Mouse (Mus musculus) left cerebral cortex, adult 2 months (tissue): Measurements from ENCODE around the gene Tnfrsf8. TPM values are rescaled to one million over a fixed set of nuclear protein-coding genes. Genes with fewer than 3 reads are reported as not detected.
"Not testable (repeated sequence)": the region's sequence is repeated elsewhere in the genome, so short reads cannot be mapped to it uniquely, and the experiment has no call there.

Source experiments
- DNase-seq, 2 experiments: peaks; one replicate each; pipeline ENCODE4 v3.0.0; 2021 to 2022; ENCODE audit warnings: low spot score in 2 of 2, mixed read lengths in 1 of 2; ENCODE audit errors: extremely low spot score in 1 of 2
- H3K27ac ChIP-seq: fragments of 200-600 bp; 2 replicates; pipeline ENCODE4 v1.8.1; 2022
- H3K4me3 ChIP-seq: fragments of 200-600 bp; 2 replicates; pipeline ENCODE4 v1.8.1; 2022
- CTCF ChIP-seq: fragments of 200-600 bp; IDR thresholded peaks from 2 replicates; pipeline ENCODE4 v1.8.1; 2022; ENCODE audit warnings: antibody characterized with exemption, mild to moderate bottlenecking, moderate library complexity
- intact Hi-C: fragments of 180-260 bp; cut with DNase I; formaldehyde crosslinking; loops from one replicate; pipeline ENCODE4 v1.15.1; 2025
- total RNA-seq, 2 experiments: library from RNA; stranded (reverse); gene quantifications; 2 replicates each; pipeline ENCODE4 v1.2.3; 2021

Gene Tnfrsf8
- total RNA-seq, 2 experiments from 2014 or later: 0.91 to 1.5 TPM

DNA sequence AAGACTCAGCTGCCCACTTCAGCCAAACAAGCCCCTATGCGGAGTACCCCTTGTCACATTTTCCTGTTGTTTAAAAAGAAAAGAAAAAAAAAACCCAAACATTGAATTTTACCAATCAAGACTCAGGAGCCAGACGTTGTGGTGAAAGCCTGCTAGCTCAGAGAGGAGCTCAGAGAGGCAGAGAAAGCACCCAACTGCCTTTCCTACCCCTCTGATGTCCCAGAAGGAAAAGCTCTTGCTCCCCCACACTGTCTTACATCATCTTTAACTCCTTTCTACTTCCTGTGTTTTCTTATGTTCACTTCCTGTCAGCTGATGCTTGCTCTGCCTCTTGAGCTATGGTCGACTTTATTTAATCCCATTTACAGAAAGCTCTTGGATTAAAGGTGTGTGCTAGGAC, 8.7 kb upstream of the Tnfrsf8 start:
- Histone ChIP-seq H3K4me3 (no peak overlapping the region), H3K27ac (no peak overlapping the region)
- intact Hi-C loops: no loop called here
- no peak for TF ChIP-seq CTCF
- DNase-seq: no peak

DNA sequence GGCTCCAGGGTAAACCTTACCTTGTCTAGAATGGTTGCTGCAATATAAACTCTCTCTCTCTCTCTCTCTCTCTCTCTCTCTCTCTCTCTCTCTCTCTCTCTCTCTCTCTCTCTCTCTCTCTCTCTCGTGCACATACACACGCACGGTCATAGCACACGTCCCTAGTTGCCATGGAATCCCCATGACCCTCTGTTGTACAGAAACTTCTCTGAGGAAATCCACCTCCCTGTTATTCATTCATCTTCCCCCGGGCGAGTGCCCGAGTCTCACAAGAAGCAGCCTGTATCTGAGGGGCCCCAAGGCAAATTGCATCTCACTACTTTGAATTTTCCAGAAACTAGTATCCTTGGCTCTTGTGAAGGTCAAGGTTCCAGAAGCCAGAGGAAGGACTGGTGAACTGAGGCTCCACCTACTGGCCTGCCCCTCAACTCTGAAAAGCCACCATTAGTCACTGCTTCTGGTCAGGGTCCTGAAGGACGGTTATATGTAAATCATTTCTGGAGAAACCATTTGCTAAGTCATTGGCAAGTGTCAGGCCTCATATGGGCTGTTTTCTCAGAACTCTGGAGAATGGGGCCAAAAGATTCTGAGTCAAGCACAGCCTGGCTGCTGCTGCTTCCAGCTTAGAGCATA, 8.1 kb upstream of the Tnfrsf8 start:
- DNase-seq: no peak
- no peak for TF ChIP-seq CTCF
- intact Hi-C loops: no loop called here
- no peak overlapping the region for H3K4me3 ChIP-seq
- H3K27ac ChIP-seq: no peak overlapping the region

DNA sequence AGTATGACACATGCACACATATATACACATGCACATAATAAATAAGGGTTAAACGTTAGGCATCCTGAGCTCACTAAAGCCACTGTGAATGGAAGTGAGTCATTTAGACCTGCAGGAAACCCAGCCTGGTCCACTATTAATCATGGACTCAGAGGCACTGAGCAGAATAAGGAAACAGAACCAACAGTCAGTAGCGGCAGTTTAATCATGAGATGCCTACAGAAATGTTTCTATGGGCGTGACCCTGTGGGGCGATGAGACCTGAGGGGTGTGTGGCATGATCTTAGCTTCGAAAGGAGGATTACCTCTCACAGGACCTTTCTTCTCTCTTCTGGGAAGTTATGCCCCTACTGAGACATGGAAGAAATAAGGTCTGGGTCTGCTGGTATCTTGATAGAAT, 7.2 kb upstream of the Tnfrsf8 start:
- DNase-seq: no peak
- intact Hi-C loops: no loop called here
- TF ChIP-seq CTCF: no peak
- no peak overlapping the region for H3K27ac ChIP-seq
- H3K4me3 ChIP-seq: no peak overlapping the region

DNA sequence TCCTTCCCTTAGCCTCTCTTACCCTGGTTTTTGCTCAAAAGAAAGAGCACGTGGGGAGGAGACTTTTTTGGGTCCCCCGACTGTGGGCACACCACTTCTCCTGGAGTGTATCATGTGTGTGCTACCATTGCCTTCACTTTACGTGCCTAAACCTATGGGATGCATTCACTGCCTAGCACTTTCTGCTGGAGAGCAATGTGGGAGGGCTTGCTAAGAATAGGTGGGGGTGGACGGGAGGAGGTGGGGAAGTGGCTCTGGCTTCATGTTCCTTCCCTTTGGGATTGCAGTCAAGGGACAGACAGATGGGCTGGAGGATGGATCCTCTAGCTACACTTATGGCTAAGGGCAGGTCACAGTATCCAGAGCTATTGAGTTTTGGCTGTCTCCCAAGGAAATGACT, 5.7 kb upstream of the Tnfrsf8 start:
- Histone ChIP-seq H3K4me3 (no peak overlapping the region), H3K27ac (no peak overlapping the region)
- intact Hi-C loops: no loop called here
- no peak for TF ChIP-seq CTCF
- no peak for DNase-seq

DNA sequence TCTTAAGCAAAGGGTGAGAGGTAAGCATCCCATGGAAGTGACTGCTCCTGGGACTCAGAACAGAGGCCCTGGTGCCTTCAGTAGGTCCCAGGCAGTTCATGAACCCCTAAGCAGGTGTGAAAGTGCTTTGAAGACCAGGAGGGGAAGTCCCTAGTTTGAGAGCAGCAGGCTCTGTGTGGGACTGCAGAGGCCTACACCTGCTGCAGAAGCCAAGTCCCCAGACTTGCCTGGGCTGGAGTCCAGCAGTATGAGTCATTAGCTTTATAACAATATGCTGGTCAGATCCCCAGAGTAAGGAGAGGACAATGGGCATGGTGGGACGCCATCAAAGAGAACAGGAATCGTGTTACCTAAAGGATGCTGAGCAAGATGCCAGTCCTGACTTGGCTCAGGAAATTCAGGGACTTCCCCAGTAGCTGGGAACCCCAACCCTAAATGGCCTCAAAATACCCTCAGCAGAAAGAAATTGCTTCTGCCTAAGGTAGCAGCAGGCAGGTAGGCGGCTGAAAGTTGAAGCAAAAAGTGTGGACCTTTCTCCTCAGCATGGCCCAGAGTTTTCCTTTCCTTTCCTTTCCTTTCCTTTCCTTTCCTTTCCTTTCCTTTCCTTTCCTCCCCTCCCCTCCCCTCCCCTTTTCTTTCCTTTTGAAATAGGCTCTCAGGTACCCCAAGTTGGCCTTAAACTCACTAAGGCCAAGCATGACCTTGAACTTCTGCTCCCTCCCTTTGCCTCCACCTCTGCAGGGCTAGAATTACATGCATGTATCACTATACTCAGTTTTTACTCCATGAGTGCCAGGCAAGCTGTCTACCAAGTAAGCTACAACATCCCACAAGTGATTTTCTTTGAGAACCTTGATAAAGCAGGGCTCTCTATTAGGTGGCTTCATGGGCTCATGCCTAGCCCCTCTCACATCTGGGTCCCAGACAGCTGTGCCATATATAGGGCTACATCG, 4.6 kb upstream of the Tnfrsf8 start:
- H3K27ac ChIP-seq: no peak overlapping the region
- no peak for TF ChIP-seq CTCF
- peak in 1 of 2 experiments; percentile 66 for DNase-seq
- H3K4me3 ChIP-seq: no peak overlapping the region
- intact Hi-C loops: no loop called here

DNA sequence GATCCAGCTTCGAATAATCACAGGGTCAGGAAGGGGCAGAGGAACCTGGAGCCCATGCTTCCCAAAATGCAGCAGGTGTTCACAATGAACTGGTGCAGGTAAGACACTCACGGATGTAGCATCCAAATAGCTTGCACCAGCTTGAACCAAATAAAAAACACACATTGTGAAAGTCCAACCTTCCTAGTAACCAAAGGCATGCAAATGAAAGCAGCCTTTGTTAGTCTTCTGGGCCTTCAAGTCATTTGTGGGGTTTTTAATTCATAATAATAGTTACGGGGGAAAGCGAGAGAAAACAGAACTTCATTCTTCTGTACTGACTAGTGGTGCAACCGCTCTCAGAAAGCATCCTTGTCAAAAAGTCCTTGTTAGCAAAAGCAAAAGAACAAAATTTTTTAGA, 1.7 kb upstream of the Tnfrsf8 start:
- no peak for TF ChIP-seq CTCF
- Histone ChIP-seq H3K4me3 (no peak overlapping the region), H3K27ac (no peak overlapping the region)
- intact Hi-C loops: no loop called here
- DNase-seq: no peak

DNA sequence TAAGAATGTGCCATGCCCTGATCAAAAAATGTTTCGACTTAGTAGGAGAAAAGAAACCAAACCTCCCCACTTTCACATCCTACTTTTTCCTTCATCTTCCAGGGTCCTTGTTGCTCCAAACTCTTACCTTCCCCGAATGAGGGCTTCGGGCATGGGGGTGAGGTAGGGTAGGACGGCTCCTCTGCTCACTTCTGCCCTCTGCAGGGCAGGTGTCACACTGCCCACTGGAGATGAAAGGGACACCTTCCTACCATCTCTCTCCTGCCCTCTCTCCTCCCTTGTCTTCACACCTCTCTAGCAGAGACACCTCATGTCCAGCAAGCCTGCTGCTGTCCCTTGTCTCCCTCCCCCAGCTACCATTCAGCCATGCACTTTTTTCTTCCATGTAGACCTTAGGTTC, 998 bp downstream of the Tnfrsf8 start:
- TF ChIP-seq CTCF: no peak; the same call in 1 of the 2 replicates
- intact Hi-C loops: no loop called here
- Histone ChIP-seq H3K4me3 (no peak overlapping the region), H3K27ac (no peak overlapping the region)
- DNase-seq: no peak

DNA sequence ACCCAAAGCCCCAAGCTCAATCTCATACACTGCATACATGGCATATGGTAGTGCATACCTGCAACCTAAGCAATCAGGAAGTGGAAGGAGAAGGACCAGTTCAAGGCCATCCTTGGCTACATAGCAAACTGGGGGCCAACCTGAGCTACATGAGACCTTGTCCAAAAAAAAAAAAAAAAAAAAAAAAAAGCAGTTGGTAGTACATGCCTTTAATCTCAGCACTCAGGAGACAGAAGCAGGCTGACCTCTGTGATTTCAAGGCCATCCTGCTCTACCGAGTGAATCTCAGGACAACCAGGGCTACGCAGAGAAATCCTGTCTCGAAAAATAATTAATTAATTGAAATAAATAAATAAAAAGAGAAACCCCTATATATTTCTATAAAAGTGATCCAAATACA, 1.7 kb downstream of the Tnfrsf8 start:
- no peak for DNase-seq
- no peak overlapping the region for H3K27ac ChIP-seq

DNA sequence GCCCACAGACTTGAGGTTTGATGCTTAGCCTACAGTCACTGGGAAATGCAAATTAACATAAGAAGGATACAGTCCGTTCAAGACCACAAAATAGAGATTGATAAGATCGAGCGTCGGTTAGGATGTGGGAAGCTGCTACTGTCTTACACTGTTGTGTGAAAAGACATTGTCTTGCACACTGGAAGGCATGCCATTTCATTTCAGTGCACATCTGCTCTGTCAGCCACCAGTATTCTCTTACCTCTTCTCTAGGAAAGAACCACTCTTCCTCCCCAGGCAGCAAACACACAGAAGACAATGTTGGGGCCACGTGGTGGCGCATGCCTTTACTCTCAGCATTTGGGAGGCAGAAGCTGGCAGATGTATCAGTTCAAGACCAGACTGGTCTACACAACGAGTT, 2.4 kb downstream of the Tnfrsf8 start:
- TF ChIP-seq CTCF: no peak
- intact Hi-C loops: no loop called here
- Histone ChIP-seq H3K27ac (no peak overlapping the region), H3K4me3 (no peak overlapping the region)
- no peak for DNase-seq

More for the DNA sequence above, 1.7 kb downstream of the Tnfrsf8 start:
- TF ChIP-seq CTCF: no peak
- intact Hi-C loops: no loop called here
- H3K4me3 ChIP-seq: no peak overlapping the region

DNA sequence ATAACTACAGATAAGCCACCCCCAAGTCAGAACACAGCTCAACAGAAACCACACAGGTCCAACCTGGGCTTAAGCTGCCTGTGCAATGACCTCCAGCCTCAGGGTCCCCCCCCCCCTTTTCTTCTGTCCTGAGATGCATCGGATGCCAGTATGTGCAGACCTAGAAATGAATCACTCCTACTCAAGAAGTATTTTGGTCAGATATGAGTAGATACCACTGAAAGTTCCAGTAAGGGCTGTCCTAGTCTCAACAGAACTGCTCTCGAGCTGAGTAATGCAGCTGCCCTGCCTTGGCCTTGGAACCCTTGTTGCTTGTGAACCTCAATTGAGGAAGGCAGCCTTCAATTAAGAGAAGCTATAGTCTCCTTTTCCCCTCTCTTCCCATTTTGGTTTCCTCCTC, 4.1 kb downstream of the Tnfrsf8 start:
- intact Hi-C loops: no loop called here
- no peak for TF ChIP-seq CTCF

DNA sequence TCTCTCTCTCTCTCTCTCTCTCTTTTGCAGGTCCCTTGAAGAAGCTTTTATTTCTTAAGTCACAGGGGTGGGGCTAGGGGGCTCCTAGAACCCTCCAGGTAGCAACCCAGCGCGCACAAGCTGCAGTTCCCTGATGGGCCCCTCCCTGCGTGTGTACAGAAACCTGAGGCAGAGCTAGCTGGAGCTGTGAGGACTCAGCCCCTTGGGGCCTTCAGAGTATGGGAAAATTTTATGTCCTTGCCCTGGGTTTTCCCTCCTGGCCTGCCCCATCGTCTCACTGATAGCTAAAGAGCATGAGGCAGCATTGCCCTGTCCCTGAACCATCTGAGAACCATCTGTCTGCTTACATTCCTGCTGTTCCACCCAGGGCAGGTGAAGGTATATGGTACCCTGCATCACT, 8.5 kb downstream of the Tnfrsf8 start:
- DNase-seq: no peak
- H3K27ac ChIP-seq: no peak overlapping the region
- intact Hi-C loops: no loop called here
- H3K4me3 ChIP-seq: no peak overlapping the region
- TF ChIP-seq CTCF: no peak

More for the DNA sequence above, 4.1 kb downstream of the Tnfrsf8 start:
- no peak for DNase-seq
- Histone ChIP-seq H3K27ac (no peak overlapping the region), H3K4me3 (no peak overlapping the region)

DNA sequence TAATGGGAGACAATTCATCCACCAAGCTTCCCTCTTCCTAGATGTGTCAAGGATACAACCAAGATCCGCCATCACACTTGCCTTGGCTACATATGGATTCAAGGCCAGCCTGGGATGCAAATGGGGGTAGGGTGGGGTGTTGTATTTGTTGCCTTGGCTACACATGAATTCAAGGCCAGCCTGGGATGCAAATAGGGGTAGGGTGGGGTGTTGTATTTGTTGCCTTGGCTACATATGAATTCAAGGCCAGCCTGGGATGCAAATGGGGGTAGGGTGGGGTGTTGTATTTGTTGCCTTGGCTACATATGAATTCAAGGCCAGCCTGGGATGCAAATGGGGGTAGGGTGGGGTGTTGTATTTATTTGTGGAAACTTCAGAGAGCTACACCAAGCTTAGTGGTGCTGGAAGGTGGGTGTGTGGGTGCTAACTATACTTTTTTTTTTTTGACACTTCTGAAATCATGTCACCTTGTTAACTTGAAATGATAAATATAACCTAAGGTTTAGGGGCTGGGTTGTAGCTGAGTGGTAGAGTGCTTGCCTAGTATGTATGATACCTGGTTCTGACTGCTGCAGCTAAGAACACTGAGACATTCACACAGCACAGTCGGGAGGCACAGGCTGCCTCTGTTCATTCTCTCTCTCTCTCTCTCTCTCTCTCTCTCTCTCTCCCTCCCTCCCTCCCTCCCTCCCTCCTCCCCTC, 9.2 kb downstream of the Tnfrsf8 start:
- H3K4me3 ChIP-seq, intact Hi-C loops, H3K27ac ChIP-seq, DNase-seq: not testable (repeated sequence)
